Mouse (Mus musculus) spleen, postnatal 14 days (tissue): ENCODE measurements around the gene Olfml3.

Experiments used
- DNase-seq, 2 experiments: peaks; one replicate each; pipeline ENCODE4 v3.0.0; 2021 to 2022; ENCODE audit warnings: low spot score in 2 of 2

Gene Olfml3

GRCm38 (mm10) chr3:103740342-103740741, 2.5 kb upstream of the Olfml3 start:
- DNase-seq: no peak

- DNase-seq: no peak
These were observed 1.5 kb upstream of the Olfml3 start, which contains the start of gene Gm10964 for GRCm38 (mm10) chr3:103739329-103739728. Gm10964 (plus strand) TSS chr3:103739366.

- DNase-seq: no peak
These were observed 593 bp downstream of the Olfml3 start for GRCm38 (mm10) chr3:103737061-103737754.

GRCm38 (mm10) chr3:103735776-103736600, 1.8 kb downstream of the Olfml3 start:
- DNase-seq: no peak

- DNase-seq: no peak
These were observed 2.9 kb downstream of the Olfml3 start for GRCm38 (mm10) chr3:103734696-103735519.

GRCm38 (mm10) chr3:103733799-103734695, 3.8 kb downstream of the Olfml3 start:
- no peak for DNase-seq

GRCm38 (mm10) chr3:103733176-103733575, 4.6 kb downstream of the Olfml3 start:
- DNase-seq: no peak

GRCm38 (mm10) chr3:103732116-103732515, 5.7 kb downstream of the Olfml3 start:
- DNase-seq: no peak

- DNase-seq: no peak
These were observed 8.0 kb downstream of the Olfml3 start for GRCm38 (mm10) chr3:103729850-103730249.

GRCm38 (mm10) chr3:103727813-103728326, 9.9 kb downstream of the Olfml3 start:
- no peak for DNase-seq

- DNase-seq: no peak
These were observed 11.2 kb downstream of the Olfml3 start for GRCm38 (mm10) chr3:103726642-103727041.

- no peak for DNase-seq
These were observed 13.7 kb downstream of the Olfml3 start for GRCm38 (mm10) chr3:103724137-103724536.

GRCm38 (mm10) chr3:103718728-103719127, 19.1 kb downstream of the Olfml3 start:
- DNase-seq: no peak

- no peak for DNase-seq
These were observed 20.7 kb downstream of the Olfml3 start for GRCm38 (mm10) chr3:103716774-103717760.

GRCm38 (mm10) chr3:103715762-103716693, 21.8 kb downstream of the Olfml3 start:
- DNase-seq: no peak

GRCm38 (mm10) chr3:103714942-103715341, 22.9 kb downstream of the Olfml3 start:
- no peak for DNase-seq

GRCm38 (mm10) chr3:103714236-103714875, 23.4 kb downstream of the Olfml3 start:
- no peak for DNase-seq

GRCm38 (mm10) chr3:103712196-103712595, 25.6 kb downstream of the Olfml3 start:
- DNase-seq: no peak
